Mouse (Mus musculus) gastrocnemius, adult 2 months (tissue): ENCODE data around the gene Fgf23. TPM values are rescaled to one million over a fixed set of nuclear protein-coding genes. Genes with fewer than 3 reads are reported as not detected.

Experiments used
- DNase-seq: peaks from one replicate; pipeline ENCODE4 v3.0.0; 2022
- H3K27ac ChIP-seq: fragments of 200-600 bp; 2 replicates; pipeline ENCODE4 v1.8.1; 2022; ENCODE audit warnings: mild to moderate bottlenecking
- H3K4me3 ChIP-seq: fragments of 200-600 bp; 2 replicates; pipeline ENCODE4 v1.8.1; 2022; ENCODE audit warnings: mild to moderate bottlenecking, moderate library complexity
- CTCF ChIP-seq: fragments of 200-600 bp; IDR thresholded peaks from 2 replicates; pipeline ENCODE4 v1.8.1; 2022; ENCODE audit warnings: antibody characterized with exemption, mild to moderate bottlenecking, moderate library complexity
- intact Hi-C: fragments of 180-260 bp; cut with DNase I; formaldehyde crosslinking; loops from one replicate; pipeline ENCODE4 v1.15.1; 2025
- long read RNA-seq, 2 experiments: library from polyadenylated mRNA; stranded (forward); transcript quantifications; one replicate each; pipeline ENCODE4 v2.0.0; 2021
- total RNA-seq, 2 experiments: library from RNA; stranded (reverse); gene quantifications; 2 replicates each; pipeline ENCODE4 v1.2.3; 2021

The Fgf23 gene
- total RNA-seq, result not detected
- long read RNA-seq, experiment 1, result 0 reads
- long read RNA-seq, experiment 2, result 0 reads

DNA sequence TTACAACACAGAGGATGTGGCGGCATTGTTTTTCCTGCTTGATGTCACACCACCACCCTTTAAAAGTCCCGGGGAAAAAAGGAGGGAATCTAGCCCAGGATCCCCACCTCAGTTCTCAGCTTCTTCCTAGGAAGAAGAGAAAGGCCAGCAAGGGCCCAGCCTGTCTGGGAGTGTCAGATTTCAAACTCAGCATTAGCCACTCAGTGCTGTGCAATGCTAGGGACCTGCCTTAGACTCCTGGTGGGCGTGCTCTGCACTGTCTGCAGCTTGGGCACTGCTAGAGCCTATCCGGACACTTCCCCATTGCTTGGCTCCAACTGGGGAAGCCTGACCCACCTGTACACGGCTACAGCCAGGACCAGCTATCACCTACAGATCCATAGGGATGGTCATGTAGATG lies at the start of gene Fgf23:
Gene Fgf23, plus strand, starts transcription at position 86 of the 400 bp plus-strand sequence.
- DNase-seq, result no peak
- no peak within 1 kb of the TSS for H3K4me3 ChIP-seq
- intact Hi-C loops, result no loop called here
- no peak within 1 kb of the TSS for H3K27ac ChIP-seq
- no peak for TF ChIP-seq CTCF

DNA sequence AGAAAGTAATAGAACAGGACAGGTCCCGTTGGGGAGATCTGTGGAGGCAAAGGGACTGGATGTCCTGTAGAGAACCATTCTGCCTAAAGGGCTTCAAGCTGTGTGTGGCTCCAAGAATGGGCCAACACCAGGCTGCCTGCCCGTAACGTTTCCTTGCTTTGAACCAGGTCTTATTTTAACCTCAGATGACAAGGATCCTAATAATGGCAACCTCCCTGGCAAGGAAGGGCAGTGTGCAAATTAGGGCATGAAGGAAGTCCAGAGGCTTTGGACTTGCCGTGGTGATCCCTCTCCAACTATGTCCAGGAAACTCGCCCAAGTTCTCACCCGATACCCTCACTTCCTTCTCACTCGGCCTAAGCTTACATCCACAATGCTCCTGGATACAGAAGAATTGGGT lies 47.9 kb upstream of the Fgf23 start:
- no peak for TF ChIP-seq CTCF
- H3K4me3 ChIP-seq, result no peak overlapping the region
- H3K27ac ChIP-seq, result peak overlapping the region; percentile 85
- DNase-seq, result peak; percentile 88
- intact Hi-C loops, result loop anchor here (5.0 kb wide), 1 partner anchor 82 kb away; the partner anchor contains the start of gene Tigar

DNA sequence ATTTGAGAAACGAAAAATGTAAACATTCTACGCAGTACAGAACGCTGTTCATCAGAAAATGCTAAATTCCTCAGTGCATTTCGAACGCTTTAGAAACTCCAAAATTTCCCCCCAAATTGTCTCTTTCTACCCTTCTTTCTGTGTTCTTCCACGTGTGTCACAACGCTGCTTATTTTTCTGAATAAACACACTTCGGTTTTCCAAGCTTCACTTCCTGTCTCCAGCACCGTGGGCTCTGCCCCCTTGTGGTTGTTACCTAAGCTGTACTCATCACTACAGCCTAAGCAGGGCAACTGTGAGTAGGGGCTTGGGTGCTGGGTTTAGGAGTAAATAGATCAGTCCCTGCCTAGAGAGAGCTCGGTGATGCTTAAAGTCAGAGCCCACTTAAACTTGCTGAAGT lies 37.9 kb upstream of the Fgf23 start:
- no peak overlapping the region for H3K27ac ChIP-seq
- DNase-seq, result no peak
- intact Hi-C loops, result loop anchor here (1.0 to 5.0 kb wide), 2 partner anchors 79 to 88 kb away; no protein-coding TSS in a partner anchor
- H3K4me3 ChIP-seq, result peak overlapping the region; percentile 26
- peak; percentile 65 for TF ChIP-seq CTCF

DNA sequence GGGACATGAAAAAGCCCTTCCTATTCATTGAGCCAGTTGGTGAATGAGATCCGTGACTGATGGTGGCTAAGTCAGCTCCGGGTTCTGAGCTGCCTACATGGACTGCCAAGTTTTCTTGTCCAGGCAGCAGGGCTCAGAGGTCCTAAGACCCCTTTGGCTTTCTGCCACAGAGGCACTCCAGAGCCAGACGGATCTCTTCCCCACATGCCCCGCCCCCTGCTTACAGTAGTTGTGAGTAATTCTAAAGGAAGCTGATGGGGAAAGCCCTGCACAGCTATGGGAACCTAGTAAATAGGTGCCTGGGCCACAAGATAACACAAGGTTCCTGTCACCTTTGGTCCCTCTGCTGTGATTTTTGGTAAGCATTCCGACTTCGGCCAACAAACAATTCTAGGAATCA lies 27.8 kb upstream of the Fgf23 start:
- TF ChIP-seq CTCF, result no peak
- H3K27ac ChIP-seq, result no peak overlapping the region
- no peak overlapping the region for H3K4me3 ChIP-seq
- no peak for DNase-seq
- intact Hi-C loops, result no loop called here

DNA sequence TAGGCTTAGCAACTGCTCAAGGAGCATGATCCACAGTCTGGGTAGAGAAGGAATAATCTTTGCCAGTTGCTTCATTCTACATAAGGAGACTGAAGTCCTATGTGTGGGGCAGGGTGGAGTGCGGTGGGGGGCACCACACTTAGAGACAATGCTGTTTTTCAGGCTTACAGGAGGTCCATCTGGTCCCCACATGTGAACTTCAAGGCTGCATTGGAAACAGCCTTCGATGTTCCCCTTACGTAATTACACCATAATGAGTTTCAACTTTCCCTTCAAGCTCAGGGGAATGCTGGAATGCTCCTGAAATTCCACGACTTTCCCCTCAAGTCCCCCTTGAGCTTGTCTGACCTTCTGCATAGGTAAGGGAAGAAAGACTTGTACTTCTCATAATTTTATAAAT lies 21.9 kb upstream of the Fgf23 start:
- TF ChIP-seq CTCF, result no peak
- DNase-seq, result no peak
- intact Hi-C loops, result no loop called here
- Histone ChIP-seq H3K27ac (no peak overlapping the region), H3K4me3 (no peak overlapping the region)

DNA sequence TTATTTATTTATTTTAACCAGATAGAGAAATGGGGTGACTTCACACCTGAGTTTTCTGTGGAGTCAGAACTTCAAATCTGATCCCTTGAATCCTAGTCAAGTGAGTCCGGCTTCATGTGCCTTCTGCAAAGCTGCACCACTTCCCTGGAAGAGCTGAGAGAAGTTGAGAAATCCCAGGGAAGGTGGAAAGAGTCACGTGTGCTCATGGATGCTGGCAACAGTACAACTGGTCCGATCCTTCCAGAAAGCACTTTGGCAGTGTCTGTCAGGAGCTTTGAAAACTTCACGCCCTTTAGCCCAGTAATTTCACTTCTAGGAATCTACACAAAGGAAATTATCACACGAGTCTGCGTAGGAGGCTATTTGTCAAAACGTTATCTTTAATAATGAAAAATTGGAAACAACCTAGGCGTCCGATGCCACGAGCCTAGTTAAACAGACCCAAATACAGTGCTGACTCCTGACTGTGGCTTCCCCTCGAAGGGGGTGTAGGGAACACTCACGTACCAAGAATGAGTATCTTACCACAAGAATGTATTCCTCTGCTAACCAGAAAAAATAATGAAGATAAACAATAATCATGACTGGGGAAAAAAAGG lies 15.6 kb upstream of the Fgf23 start:
- intact Hi-C loops, result no loop called here
- no peak for DNase-seq
- Histone ChIP-seq H3K4me3 (no peak overlapping the region), H3K27ac (no peak overlapping the region)
- TF ChIP-seq CTCF, result no peak

DNA sequence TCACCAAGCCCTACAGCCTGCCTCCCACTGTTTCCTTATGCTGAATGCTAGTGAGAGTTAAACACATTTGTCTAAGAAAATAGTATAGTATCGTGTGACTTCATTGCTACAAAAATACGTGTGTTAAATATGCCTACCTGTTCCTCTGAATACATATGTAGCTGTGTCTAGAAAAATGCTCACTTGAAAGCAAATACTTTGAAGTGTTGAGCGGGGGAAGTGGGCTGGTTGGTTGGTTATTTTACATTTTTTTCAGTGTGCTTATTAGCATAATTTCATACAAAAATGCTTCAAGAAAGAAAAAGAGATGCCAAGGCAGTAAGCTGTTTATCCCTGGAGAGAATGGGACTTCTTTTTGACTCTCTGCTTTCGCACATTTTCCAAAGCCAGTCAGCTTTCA lies 12.7 kb upstream of the Fgf23 start:
- no peak for TF ChIP-seq CTCF
- no peak for DNase-seq
- Histone ChIP-seq H3K4me3 (no peak overlapping the region), H3K27ac (no peak overlapping the region)
- intact Hi-C loops, result no loop called here

DNA sequence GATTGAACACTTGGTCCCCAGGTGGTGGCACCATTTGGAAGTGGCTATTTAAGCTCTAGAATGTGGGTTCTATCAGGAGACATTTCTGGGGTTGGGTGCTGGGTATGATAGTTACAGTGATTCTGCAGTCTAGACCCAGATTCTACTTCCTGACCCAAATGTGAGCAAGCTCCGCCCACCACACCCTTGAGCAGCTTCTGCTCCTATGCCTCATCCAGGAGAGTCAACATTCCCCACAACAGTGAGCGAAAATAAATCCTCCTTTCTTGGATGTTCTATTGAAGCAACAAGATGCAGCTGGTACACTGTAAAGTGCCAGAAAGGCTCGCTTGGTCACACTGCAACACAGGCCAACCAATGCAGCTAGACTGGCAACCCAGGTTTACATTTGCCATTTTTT lies 8.8 kb upstream of the Fgf23 start:
- intact Hi-C loops, result no loop called here
- Histone ChIP-seq H3K4me3 (no peak overlapping the region), H3K27ac (no peak overlapping the region)
- no peak for TF ChIP-seq CTCF
- no peak for DNase-seq

DNA sequence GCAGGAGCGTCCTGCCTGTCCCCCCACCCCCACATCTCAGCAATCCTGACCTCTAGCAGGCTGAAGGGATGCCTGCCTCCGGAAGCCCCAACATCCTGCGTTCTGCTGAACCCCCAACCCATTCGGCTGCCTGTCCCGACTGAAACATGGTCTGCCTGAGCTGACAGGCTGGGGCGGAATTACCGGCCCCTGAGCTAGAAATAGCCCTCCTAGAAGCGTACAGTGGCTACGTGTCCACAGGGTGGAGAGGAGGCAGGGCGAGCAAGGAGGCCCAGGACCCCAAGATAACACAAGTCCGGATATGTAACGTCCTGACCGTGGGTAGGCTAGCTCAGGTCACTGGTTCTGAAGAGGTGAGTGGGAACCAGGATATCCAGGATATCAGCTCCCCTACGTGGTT lies 7.9 kb upstream of the Fgf23 start:
- no peak for TF ChIP-seq CTCF
- H3K27ac ChIP-seq, result no peak overlapping the region
- H3K4me3 ChIP-seq, result no peak overlapping the region
- intact Hi-C loops, result no loop called here
- no peak for DNase-seq

DNA sequence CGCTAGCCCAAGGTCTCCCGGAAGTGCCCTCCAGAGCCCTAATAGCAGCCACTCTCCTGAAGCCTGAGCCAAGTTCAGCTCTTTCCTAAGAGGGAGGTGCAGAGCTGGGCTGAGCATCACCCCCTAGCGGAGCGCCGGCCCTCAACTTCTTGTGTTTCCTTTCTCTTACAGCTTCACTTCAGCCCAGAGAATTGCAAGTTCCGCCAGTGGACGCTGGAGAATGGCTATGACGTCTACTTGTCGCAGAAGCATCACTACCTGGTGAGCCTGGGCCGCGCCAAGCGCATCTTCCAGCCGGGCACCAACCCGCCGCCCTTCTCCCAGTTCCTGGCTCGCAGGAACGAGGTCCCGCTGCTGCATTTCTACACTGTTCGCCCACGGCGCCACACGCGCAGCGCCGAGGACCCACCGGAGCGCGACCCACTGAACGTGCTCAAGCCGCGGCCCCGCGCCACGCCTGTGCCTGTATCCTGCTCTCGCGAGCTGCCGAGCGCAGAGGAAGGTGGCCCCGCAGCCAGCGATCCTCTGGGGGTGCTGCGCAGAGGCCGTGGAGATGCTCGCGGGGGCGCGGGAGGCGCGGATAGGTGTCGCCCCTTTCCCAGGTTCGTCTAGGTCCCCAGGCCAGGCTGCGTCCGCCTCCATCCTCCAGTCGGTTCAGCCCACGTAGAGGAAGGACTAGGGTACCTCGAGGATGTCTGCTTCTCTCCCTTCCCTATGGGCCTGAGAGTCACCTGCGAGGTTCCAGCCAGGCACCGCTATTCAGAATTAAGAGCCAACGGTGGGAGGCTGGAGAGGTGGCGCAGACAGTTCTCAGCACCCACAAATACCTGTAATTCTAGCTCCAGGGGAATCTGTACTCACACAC lies 7.4 kb downstream of the Fgf23 start:
- peak overlapping the region; percentile 65 for H3K4me3 ChIP-seq
- TF ChIP-seq CTCF, result peak; percentile 56
- DNase-seq, result peak; percentile 59
- intact Hi-C loops, result no loop called here
- no peak overlapping the region for H3K27ac ChIP-seq

DNA sequence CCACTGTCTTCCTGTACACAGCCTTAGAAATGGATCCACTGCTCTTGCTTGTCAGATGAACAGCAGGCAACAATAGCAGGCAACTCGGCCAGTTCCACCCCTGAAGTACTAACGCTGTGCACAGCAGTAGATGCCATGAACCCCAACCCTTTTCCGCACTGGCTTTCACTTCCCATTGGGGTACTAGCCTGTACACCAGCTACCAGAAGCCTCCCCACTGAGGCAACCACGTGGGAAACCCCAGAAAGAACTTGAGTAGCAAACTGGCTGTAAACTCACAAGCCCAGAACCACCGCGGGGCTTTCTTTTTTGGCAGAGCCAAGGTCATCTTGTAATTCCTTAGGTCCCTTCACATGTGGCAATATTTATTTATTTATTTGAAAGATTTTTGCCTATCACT lies 9.1 kb downstream of the Fgf23 start:
- Histone ChIP-seq H3K27ac (no peak overlapping the region), H3K4me3 (no peak overlapping the region)
- no peak for TF ChIP-seq CTCF
- intact Hi-C loops, result no loop called here
- DNase-seq, result no peak

DNA sequence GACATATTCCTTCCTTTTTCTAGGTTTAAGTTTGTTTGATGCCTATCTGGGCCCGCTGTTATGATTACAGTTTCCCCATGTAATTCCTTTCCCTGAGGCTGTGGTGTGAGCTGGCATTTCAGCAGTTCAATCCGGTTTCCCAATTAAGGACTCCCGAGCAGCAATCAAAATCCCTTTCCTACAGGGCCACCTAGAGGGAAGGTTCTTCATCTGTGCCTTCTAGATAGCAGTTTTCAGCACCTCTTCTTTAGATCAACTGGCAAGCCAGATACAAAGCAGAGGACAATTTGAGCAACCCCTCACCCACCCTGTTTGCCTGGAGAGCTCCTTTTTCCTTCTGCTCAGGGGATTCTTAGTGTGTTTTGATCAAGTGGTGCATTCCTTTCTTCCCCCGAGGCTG lies 14.0 kb downstream of the Fgf23 start:
- intact Hi-C loops, result loop anchor here (5.0 kb wide), 1 partner anchor 129 kb away; no protein-coding TSS in a partner anchor
- Histone ChIP-seq H3K4me3 (no peak overlapping the region), H3K27ac (no peak overlapping the region)
- peak; percentile 52 for TF ChIP-seq CTCF
- DNase-seq, result no peak

DNA sequence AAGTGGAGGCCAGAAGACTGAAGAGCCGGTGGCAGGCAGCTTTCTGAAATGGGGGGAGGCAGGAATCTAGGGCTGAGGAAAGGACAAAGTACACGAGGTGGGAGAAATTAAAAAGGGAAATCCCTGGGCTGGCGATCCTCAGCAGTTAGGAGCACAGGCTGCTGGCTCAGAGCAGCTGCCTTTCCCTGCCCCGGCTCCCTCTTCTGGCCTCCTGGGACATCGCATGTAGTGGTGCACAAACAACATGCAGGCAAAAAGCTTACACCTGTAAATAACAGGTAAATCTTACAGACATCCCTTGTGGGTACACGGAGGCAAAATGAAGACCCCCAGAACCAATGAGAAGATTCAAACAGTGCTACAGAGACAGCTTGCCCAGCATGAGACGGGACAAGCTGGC lies 21.9 kb downstream of the Fgf23 start:
- Histone ChIP-seq H3K4me3 (no peak overlapping the region), H3K27ac (0 out of 2 replicates have a peak overlapping the region, but pooled peaks have one; percentile 25)
- TF ChIP-seq CTCF, result peak; percentile 57
- intact Hi-C loops, result no loop called here
- peak; percentile 46 for DNase-seq
